Mouse (Mus musculus) forebrain, embryonic 12.5 days (tissue): ENCODE data around the gene Gm20388. TPM values are rescaled to one million over a fixed set of nuclear protein-coding genes. Genes with fewer than 3 reads are reported as not detected.
A peak's percentile ranks its signal among the peaks of the same experiment; 100 is the strongest.

Source experiments
- ATAC-seq: fragments of 200-750 bp; cut with Nextera tagmentation; 2 replicates; pipeline ENCODE4 v1.8.0; 2017; ENCODE audit warnings: moderate TSS enrichment; ENCODE audit not compliant: low FRiP score
- H3K27ac ChIP-seq: fragments of 300-500 bp; sonication (generic); 2 replicates; pipeline ENCODE4 v1.5.1; 2016; ENCODE audit warnings: mild to moderate bottlenecking
- H3K27me3 ChIP-seq: fragments of 300-500 bp; sonication (generic); 2 replicates; pipeline ENCODE4 v1.6.1; 2016; ENCODE audit warnings: mild to moderate bottlenecking
- H3K36me3 ChIP-seq: fragments of 300-500 bp; sonication (generic); replicated peaks from 2 replicates; pipeline ENCODE4 v1.6.1; 2016; ENCODE audit warnings: mild to moderate bottlenecking
- H3K4me1 ChIP-seq: fragments of 300-500 bp; sonication (generic); 2 replicates; pipeline ENCODE4 v1.6.1; 2016
- H3K4me2 ChIP-seq: fragments of 300-500 bp; sonication (generic); 2 replicates; pipeline ENCODE4 v1.6.1; 2016; ENCODE audit warnings: mild to moderate bottlenecking, moderate library complexity
- H3K4me3 ChIP-seq: fragments of 300-500 bp; sonication (generic); replicated peaks from 2 replicates; pipeline ENCODE4 v1.5.1; 2016; ENCODE audit warnings: mild to moderate bottlenecking
- H3K9ac ChIP-seq: fragments of 300-500 bp; sonication (generic); 2 replicates; pipeline ENCODE4 v1.6.1; 2016; ENCODE audit warnings: mild to moderate bottlenecking
- H3K9me3 ChIP-seq: fragments of 300-500 bp; sonication (generic); 2 replicates; pipeline ENCODE4 v1.6.1; 2016
- WGBS: fragments of 180-500 bp; shearing (Covaris S2); methylation state at CpG from one replicate; pipeline ENCODE4 v1.1.7; 2016; 5-methylcytosine and 5-hydroxymethylcytosine counted together
- polyA plus RNA-seq: library from polyadenylated mRNA; unstranded; fragments of >200 nt; fragmentation: Nextera tagmentation; extraction: Ambion mirVana; gene quantifications from 2 replicates; pipeline ENCODE4 v1.2.1, GENCODE M21; 2016

Gene Gm20388
- polyA plus RNA-seq, 1 experiment from 2014 or later = not detected

GRCm38 (mm10) chr8:122942803-122943713 is 3032.4 kb downstream of the Gm20388 start:
- Histone ChIP-seq H3K27ac (peak overlapping the region; percentile 50; the same call in 1 of the 2 replicates), H3K27me3 (no peaks in the 10 kb centered on the region), H3K9ac (no peak overlapping the region), H3K9me3 (no peaks in the 10 kb centered on the region), H3K4me3 (no peak overlapping the region), H3K36me3 (no peaks in the 10 kb centered on the region), H3K4me2 (no peak overlapping the region), H3K4me1 (peaks cover 13% of the 10 kb centered on the region)
- WGBS = 77% methylated on average over 9 of the region's 9 CpGs
- no peak for ATAC-seq

- H3K36me3 ChIP-seq = no peaks in the 10 kb centered on the region
- 78% methylated on average over 2 of the region's 2 CpGs for WGBS
- no peak for ATAC-seq
- H3K9me3 ChIP-seq = no peaks in the 10 kb centered on the region
- H3K9ac ChIP-seq = no peak overlapping the region
- peaks cover 14% of the 10 kb centered on the region for H3K4me1 ChIP-seq
- no peak overlapping the region for H3K4me2 ChIP-seq
- H3K27ac ChIP-seq = no peak overlapping the region
- no peaks in the 10 kb centered on the region for H3K27me3 ChIP-seq
- no peak overlapping the region for H3K4me3 ChIP-seq
These were observed 3035.1 kb downstream of the Gm20388 start for GRCm38 (mm10) chr8:122945775-122946174.

GRCm38 (mm10) chr8:122949701-122950100 is 3039.1 kb downstream of the Gm20388 start:
- WGBS = 90% methylated on average over 5 of the region's 5 CpGs
- Histone ChIP-seq H3K9ac (no peak overlapping the region), H3K4me2 (no peak overlapping the region), H3K9me3 (no peaks in the 10 kb centered on the region), H3K27me3 (no peaks in the 10 kb centered on the region), H3K4me1 (peaks cover 8% of the 10 kb centered on the region), H3K27ac (no peak overlapping the region), H3K36me3 (no peaks in the 10 kb centered on the region), H3K4me3 (no peak overlapping the region)
- ATAC-seq = no peak

- H3K36me3 ChIP-seq = no peaks in the 10 kb centered on the region
- no peak overlapping the region for H3K4me2 ChIP-seq
- ATAC-seq = no peak
- H3K27me3 ChIP-seq = no peaks in the 10 kb centered on the region
- 94% methylated on average over 5 of the region's 5 CpGs for WGBS
- H3K27ac ChIP-seq = 0 out of 2 replicates have a peak overlapping the region, but pooled peaks have one; percentile 42
- H3K9me3 ChIP-seq = no peaks in the 10 kb centered on the region
- H3K4me3 ChIP-seq = no peak overlapping the region
- peaks cover 8% of the 10 kb centered on the region for H3K4me1 ChIP-seq
- H3K9ac ChIP-seq = no peak overlapping the region
These were observed 3040.8 kb downstream of the Gm20388 start for GRCm38 (mm10) chr8:122951456-122951855.

- Histone ChIP-seq H3K9me3 (no peaks in the 10 kb centered on the region), H3K4me2 (no peak overlapping the region), H3K4me1 (peaks cover 10% of the 10 kb centered on the region), H3K27me3 (no peaks in the 10 kb centered on the region), H3K4me3 (no peak overlapping the region), H3K9ac (no peak overlapping the region), H3K27ac (no peak overlapping the region), H3K36me3 (no peaks in the 10 kb centered on the region)
- ATAC-seq = no peak
- WGBS = 91% methylated on average over 6 of the region's 6 CpGs
These were observed 3042.4 kb downstream of the Gm20388 start for GRCm38 (mm10) chr8:122953028-122953427.

GRCm38 (mm10) chr8:122954090-122954799 is 3043.6 kb downstream of the Gm20388 start:
- Histone ChIP-seq H3K36me3 (no peaks in the 10 kb centered on the region), H3K9ac (no peak overlapping the region), H3K4me1 (peaks cover 8% of the 10 kb centered on the region), H3K4me3 (no peak overlapping the region), H3K27me3 (no peaks in the 10 kb centered on the region), H3K9me3 (no peaks in the 10 kb centered on the region), H3K4me2 (no peak overlapping the region), H3K27ac (no peak overlapping the region)
- no peak for ATAC-seq
- 88% methylated on average over 3 of the region's 3 CpGs for WGBS

- no peak for ATAC-seq
- Histone ChIP-seq H3K4me2 (no peak overlapping the region), H3K9ac (no peak overlapping the region), H3K4me3 (no peak overlapping the region), H3K9me3 (no peaks in the 10 kb centered on the region), H3K27ac (no peak overlapping the region), H3K36me3 (no peaks in the 10 kb centered on the region), H3K4me1 (peaks cover 3% of the 10 kb centered on the region; the same call in 1 of the 2 replicates), H3K27me3 (no peaks in the 10 kb centered on the region)
These were observed 3044.6 kb downstream of the Gm20388 start for GRCm38 (mm10) chr8:122955195-122955594.

GRCm38 (mm10) chr8:122955997-122956396 is 3045.4 kb downstream of the Gm20388 start:
- no peak overlapping the region for H3K4me2 ChIP-seq
- H3K4me1 ChIP-seq = peaks cover 3% of the 10 kb centered on the region; the same call in 1 of the 2 replicates
- H3K9me3 ChIP-seq = no peaks in the 10 kb centered on the region
- 93% methylated on average over 3 of the region's 3 CpGs for WGBS
- ATAC-seq = no peak
- H3K27ac ChIP-seq = no peak overlapping the region
- H3K9ac ChIP-seq = no peak overlapping the region
- no peak overlapping the region for H3K4me3 ChIP-seq
- no peaks in the 10 kb centered on the region for H3K27me3 ChIP-seq
- H3K36me3 ChIP-seq = no peaks in the 10 kb centered on the region

GRCm38 (mm10) chr8:122960323-122960722 is 3049.7 kb downstream of the Gm20388 start:
- H3K27me3 ChIP-seq = no peaks in the 10 kb centered on the region
- no peak overlapping the region for H3K4me2 ChIP-seq
- no peak overlapping the region for H3K27ac ChIP-seq
- ATAC-seq = no peak
- no peak overlapping the region for H3K9ac ChIP-seq
- 93% methylated on average over 5 of the region's 5 CpGs for WGBS
- no peaks in the 10 kb centered on the region for H3K36me3 ChIP-seq
- peaks cover 10% of the 10 kb centered on the region for H3K4me1 ChIP-seq
- no peak overlapping the region for H3K4me3 ChIP-seq
- no peaks in the 10 kb centered on the region for H3K9me3 ChIP-seq

- H3K27ac ChIP-seq = no peak overlapping the region; the same call in 1 of the 2 replicates
- no peaks in the 10 kb centered on the region for H3K27me3 ChIP-seq
- H3K36me3 ChIP-seq = no peaks in the 10 kb centered on the region
- H3K4me2 ChIP-seq = no peak overlapping the region
- H3K9ac ChIP-seq = no peak overlapping the region
- H3K4me3 ChIP-seq = no peak overlapping the region
- H3K9me3 ChIP-seq = no peaks in the 10 kb centered on the region
- WGBS = 28% methylated on average over 1 of the region's 1 CpGs
- ATAC-seq = no peak
- peaks cover 10% of the 10 kb centered on the region for H3K4me1 ChIP-seq
These were observed 3050.3 kb downstream of the Gm20388 start for GRCm38 (mm10) chr8:122960932-122961331.

GRCm38 (mm10) chr8:122961458-122961857 is 3050.8 kb downstream of the Gm20388 start:
- Histone ChIP-seq H3K4me3 (no peak overlapping the region), H3K9me3 (no peaks in the 10 kb centered on the region), H3K27ac (no peak overlapping the region), H3K9ac (no peak overlapping the region), H3K27me3 (no peaks in the 10 kb centered on the region), H3K4me2 (no peak overlapping the region), H3K36me3 (no peaks in the 10 kb centered on the region), H3K4me1 (peaks cover 10% of the 10 kb centered on the region)
- 86% methylated on average over 2 of the region's 2 CpGs for WGBS
- ATAC-seq = no peak

- no peak for ATAC-seq
- no peak overlapping the region for H3K4me3 ChIP-seq
- H3K36me3 ChIP-seq = no peaks in the 10 kb centered on the region
- H3K4me2 ChIP-seq = no peak overlapping the region
- no peaks in the 10 kb centered on the region for H3K27me3 ChIP-seq
- no peak overlapping the region for H3K9ac ChIP-seq
- no peaks in the 10 kb centered on the region for H3K9me3 ChIP-seq
- H3K27ac ChIP-seq = no peak overlapping the region
- 64% methylated on average over 5 of the region's 5 CpGs for WGBS
- peaks cover 7% of the 10 kb centered on the region for H3K4me1 ChIP-seq
These were observed 3051.4 kb downstream of the Gm20388 start for GRCm38 (mm10) chr8:122962046-122962445.
